Mouse (Mus musculus) adrenal gland, adult 8-10 months (tissue): ENCODE results near the gene Dcaf5. TPM values are rescaled to one million over a fixed set of nuclear protein-coding genes. Genes with fewer than 3 reads are reported as not detected.

Experiments
- microRNA-seq, 2 experiments: library from miRNA; unstranded; fragments of <30 nt; microRNA quantifications; one replicate each; pipeline ENCODE4 v1.2.0; 2022
- total RNA-seq, 4 experiments: library from RNA; stranded (reverse); gene quantifications; 2 replicates each; pipeline ENCODE4 v1.2.4; 2022

The Dcaf5 gene
- total RNA-seq, 4 experiments from 2014 or later: 37.0 to 46.5 (median 41.6) TPM

Small RNA genes within 50 kb of the gene (microRNA-seq; reads per million reads assigned to microRNA genes)
- gene Mir1843a: 284 to 344 reads per million in 2 experiments

Other genes starting within 250 kb of the Dcaf5 start
- 10 to 100 TPM; 35.5 to 51.7 (median 44.4) TPM for gene Actn1, start 176.2 kb downstream of the Dcaf5 start, total RNA-seq
- gene Exd2, start 26.5 kb upstream of the Dcaf5 start, total RNA-seq: 10 to 100 TPM; 24.7 to 42.5 (median 31.2) TPM
- 10 to 100 TPM in 1 of 4 experiments, 1 to 10 TPM in 3; 9.3 to 14.4 (median 9.6) TPM for gene Galnt16, start 81.7 kb upstream of the Dcaf5 start, total RNA-seq
- 10 to 100 TPM; 50.0 to 60.0 (median 55.6) TPM for gene Slc39a9, start 207.3 kb upstream of the Dcaf5 start, total RNA-seq
- gene Erh, start 207.7 kb upstream of the Dcaf5 start, total RNA-seq: 10 to 100 TPM; 31.4 to 52.6 (median 43.5) TPM